Mouse (Mus musculus): ENCODE results near the gene Mmp23. TPM values are rescaled to one million over a fixed set of nuclear protein-coding genes. Genes with fewer than 3 reads are reported as not detected.

The Mmp23 gene
- polyA plus RNA-seq, 2 experiments: 2.8 to 5.4 TPM

DNA sequence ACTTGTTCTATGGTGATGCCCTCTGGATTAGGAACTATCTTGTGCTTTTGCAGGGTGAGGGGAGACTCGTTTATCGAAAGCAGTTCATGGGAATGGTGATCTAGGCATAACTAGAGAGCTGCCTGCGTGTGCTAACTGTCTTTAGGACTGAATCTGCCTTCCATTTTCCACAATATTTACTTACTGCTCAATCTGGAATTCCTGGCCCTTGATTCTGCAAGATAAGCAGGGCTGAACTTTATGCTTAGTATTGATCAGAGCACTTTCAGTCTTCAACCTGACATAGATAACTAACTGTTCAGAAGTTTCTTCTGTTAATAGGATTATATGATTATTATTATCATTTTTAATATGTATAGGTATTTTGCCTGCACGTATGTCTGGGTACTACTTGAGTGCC is 48.1 kb downstream of the Mmp23 start:
- no peak overlapping the region for H3K4me3 ChIP-seq (ENCODE audit: insufficient read depth in 1 of 2, low read depth in 2 of 2, low read length in 2 of 2)
- H3K4me2 ChIP-seq (ENCODE audit: low read depth): no peak overlapping the region
- H3K4me1 ChIP-seq (replicated peaks; ENCODE audit: control insufficient read depth in 2 of 2, insufficient read depth in 2 of 2, low read length in 1 of 2): peaks cover 14 to 17% of the 10 kb centered on the region in 2 experiments
- no peak overlapping the region for H3K27ac ChIP-seq
- ATAC-seq (ENCODE audit: insufficient read depth) (no peak), DNase-seq (ENCODE audit: low read depth in 3 of 3, low spot score in 3 of 3) (no peak)
- no peaks in the 10 kb centered on the region for H3K27me3 ChIP-seq (ENCODE audit: control insufficient read depth, insufficient read depth, low read length)
- H3K9ac ChIP-seq (replicated peaks): no peak overlapping the region
- 74% methylated on average over 4 of the region's 4 CpGs for WGBS (ENCODE audit: insufficient replicate concordance)
- peaks cover 5% of the 10 kb centered on the region for H3K36me3 ChIP-seq (replicated peaks; ENCODE audit: control insufficient read depth, insufficient read depth, low read depth)
- no peak for TF ChIP-seq CTCF (IDR thresholded peaks at IDR 0.05; ENCODE audit: low read depth)
- TF ChIP-seq EP300 (IDR thresholded peaks at IDR 0.05; ENCODE audit: low read depth): no peak
- H3K9me3 ChIP-seq (ENCODE audit: control insufficient read depth, low read length): no peaks in the 10 kb centered on the region

GRCm38 (mm10) chr4:155603801-155604200 is 49.4 kb downstream of the Mmp23 start:
- no peak for DNase-seq (ENCODE audit: low read depth in 3 of 3, low spot score in 3 of 3)
- 74% methylated on average over 6 of the region's 6 CpGs for WGBS (ENCODE audit: insufficient replicate concordance)
- Histone ChIP-seq H3K36me3 (replicated peaks; ENCODE audit: control insufficient read depth, insufficient read depth, low read depth) (peaks cover 3% of the 10 kb centered on the region; the same call in 1 of the 2 replicates), H3K4me3 (ENCODE audit: insufficient read depth in 1 of 2, low read depth in 2 of 2, low read length in 2 of 2) (no peak overlapping the region), H3K27me3 (ENCODE audit: control insufficient read depth, insufficient read depth, low read length) (no peaks in the 10 kb centered on the region), H3K4me2 (ENCODE audit: low read depth) (no peak overlapping the region), H3K4me1 (replicated peaks; ENCODE audit: control insufficient read depth in 2 of 2, insufficient read depth in 2 of 2, low read length in 1 of 2) (peaks cover 17 to 24% of the 10 kb centered on the region in 2 experiments), H3K27ac (no peak overlapping the region), H3K9ac (replicated peaks) (no peak overlapping the region), H3K9me3 (ENCODE audit: control insufficient read depth, low read length) (no peaks in the 10 kb centered on the region)
- ATAC-seq (ENCODE audit: insufficient read depth): no peak
- no peak for TF ChIP-seq CTCF (IDR thresholded peaks at IDR 0.05; ENCODE audit: low read depth)
- TF ChIP-seq EP300 (IDR thresholded peaks at IDR 0.05; ENCODE audit: low read depth): no peak

GRCm38 (mm10) chr4:155602753-155603152 is 50.4 kb downstream of the Mmp23 start:
- Histone ChIP-seq H3K36me3 (replicated peaks; ENCODE audit: control insufficient read depth, insufficient read depth, low read depth) (peaks cover 3% of the 10 kb centered on the region; the same call in 1 of the 2 replicates), H3K4me1 (replicated peaks; ENCODE audit: control insufficient read depth in 2 of 2, insufficient read depth in 2 of 2, low read length in 1 of 2) (peaks cover 19 to 29% of the 10 kb centered on the region in 2 experiments), H3K27ac (peak overlapping the region; percentile 30), H3K4me3 (ENCODE audit: insufficient read depth in 1 of 2, low read depth in 2 of 2, low read length in 2 of 2) (peak overlapping the region; percentile 72 to 84), H3K9me3 (ENCODE audit: control insufficient read depth, low read length) (no peaks in the 10 kb centered on the region), H3K27me3 (ENCODE audit: control insufficient read depth, insufficient read depth, low read length) (no peaks in the 10 kb centered on the region), H3K4me2 (ENCODE audit: low read depth) (peak overlapping the region; percentile 84), H3K9ac (replicated peaks) (peak overlapping the region; percentile 70)
- 4% methylated on average over 1 of the region's 1 CpGs for WGBS (ENCODE audit: insufficient replicate concordance)
- DNase-seq (ENCODE audit: low read depth in 3 of 3, low spot score in 3 of 3) (peak in 2 of 3 experiments; percentile 47 to 55), ATAC-seq (ENCODE audit: insufficient read depth) (no peak)
- TF ChIP-seq EP300 (IDR thresholded peaks at IDR 0.05; ENCODE audit: low read depth): peak; percentile 84
- TF ChIP-seq CTCF (IDR thresholded peaks at IDR 0.05; ENCODE audit: low read depth): no peak

DNA sequence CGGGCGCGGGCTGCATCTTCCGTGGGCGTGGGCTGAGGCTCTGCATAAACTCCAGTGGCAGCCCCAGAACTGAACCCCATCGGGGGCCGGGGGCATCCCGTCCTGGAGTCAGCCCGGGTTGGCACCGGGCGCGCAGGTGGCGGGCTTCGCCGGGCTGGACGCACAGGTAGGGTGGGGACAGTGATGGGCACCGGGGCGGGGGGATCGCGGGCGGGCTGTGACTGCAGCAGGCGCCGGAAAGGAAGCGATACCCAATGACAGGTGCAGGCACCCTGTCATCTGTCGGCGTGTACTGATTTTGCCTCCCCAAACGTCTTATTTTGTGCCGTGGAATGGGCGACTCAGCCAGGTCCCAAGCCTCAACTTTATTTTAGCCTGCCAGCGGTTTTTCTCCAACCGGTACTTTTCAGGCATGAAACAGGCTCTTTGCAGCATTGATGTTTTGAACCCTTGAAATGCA is 51.2 kb downstream of the Mmp23 start:
- Histone ChIP-seq H3K4me3 (ENCODE audit: insufficient read depth in 1 of 2, low read depth in 2 of 2, low read length in 2 of 2) (peak overlapping the region; percentile 72 to 84), H3K36me3 (replicated peaks; ENCODE audit: control insufficient read depth, insufficient read depth, low read depth) (peaks cover 3% of the 10 kb centered on the region; the same call in 1 of the 2 replicates), H3K9me3 (ENCODE audit: control insufficient read depth, low read length) (no peaks in the 10 kb centered on the region), H3K27ac (peak overlapping the region; percentile 80), H3K4me2 (ENCODE audit: low read depth) (peak overlapping the region; percentile 84), H3K27me3 (ENCODE audit: control insufficient read depth, insufficient read depth, low read length) (no peaks in the 10 kb centered on the region), H3K9ac (replicated peaks) (peak overlapping the region; percentile 70), H3K4me1 (replicated peaks; ENCODE audit: control insufficient read depth in 2 of 2, insufficient read depth in 2 of 2, low read length in 1 of 2) (peaks cover 23 to 29% of the 10 kb centered on the region in 2 experiments)
- ATAC-seq (ENCODE audit: insufficient read depth) (peak; percentile 14), DNase-seq (ENCODE audit: low read depth in 3 of 3, low spot score in 3 of 3) (no peak)
- WGBS (ENCODE audit: insufficient replicate concordance): under 1% methylated on average over 31 of the region's 31 CpGs
- no peak for TF ChIP-seq CTCF (IDR thresholded peaks at IDR 0.05; ENCODE audit: low read depth)
- TF ChIP-seq EP300 (IDR thresholded peaks at IDR 0.05; ENCODE audit: low read depth): no peak

DNA sequence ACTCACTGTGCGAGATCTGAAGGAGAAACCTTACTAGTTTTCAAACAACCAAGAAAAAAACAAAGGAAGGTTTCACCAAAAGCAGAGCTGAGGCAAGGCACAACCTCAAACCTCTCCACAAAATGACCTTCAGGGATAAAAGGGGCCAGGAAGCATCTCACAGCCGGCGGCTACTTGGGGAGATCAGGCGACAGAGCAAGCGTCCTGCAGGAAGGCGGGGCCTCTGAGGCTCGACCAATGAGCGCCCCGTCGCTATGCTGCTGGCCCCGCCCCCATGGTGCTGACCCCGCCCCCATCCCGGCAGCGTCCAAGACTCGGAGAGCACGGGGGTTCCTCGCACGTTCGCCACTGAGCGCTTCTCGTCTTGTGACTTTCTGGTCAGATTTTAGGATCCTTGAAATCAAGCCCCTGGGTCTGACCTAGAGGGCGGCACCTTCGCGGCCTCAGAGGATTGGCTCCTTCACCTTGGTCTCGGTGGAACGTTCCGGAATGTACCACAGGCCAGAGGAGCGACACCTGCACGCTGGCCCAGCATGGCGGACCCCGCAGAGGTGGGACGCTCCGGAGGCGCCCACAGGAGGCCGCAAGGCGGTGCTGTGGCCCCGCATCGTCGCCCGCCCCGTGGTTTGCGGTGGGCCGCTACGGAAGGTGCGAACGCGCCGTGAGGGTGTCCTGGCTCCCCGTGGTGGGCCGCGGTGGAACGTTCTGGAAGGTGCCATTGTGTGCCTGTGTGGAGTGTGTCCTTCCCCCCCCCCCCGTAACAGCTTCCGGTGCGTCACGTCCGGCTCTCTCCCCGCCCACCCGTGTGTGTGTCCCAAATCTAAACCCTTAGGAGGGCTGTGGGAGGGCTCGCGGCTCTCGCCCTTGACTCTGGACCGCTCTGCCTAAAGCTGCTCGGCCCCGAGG is 51.8 kb downstream of the Mmp23 start, which contains the start of gene Slc35e2:
Slc35e2 (plus strand) TSS at position 326 of the 906 bp plus-strand sequence.
- peak within 1 kb of the TSS; percentile 80 for H3K27ac ChIP-seq
- H3K9me3 ChIP-seq (ENCODE audit: control insufficient read depth, low read length): no peaks in the 10 kb centered on the region
- no peaks in the 10 kb centered on the region for H3K27me3 ChIP-seq (ENCODE audit: control insufficient read depth, insufficient read depth, low read length)
- TF ChIP-seq EP300 (IDR thresholded peaks at IDR 0.05; ENCODE audit: low read depth) (no peak; the same call in 1 of the 2 replicates), CTCF (IDR thresholded peaks at IDR 0.05; ENCODE audit: low read depth) (peak; percentile 46)
- peaks cover 27 to 35% of the 10 kb centered on the region in 2 experiments for H3K4me1 ChIP-seq (replicated peaks; ENCODE audit: control insufficient read depth in 2 of 2, insufficient read depth in 2 of 2, low read length in 1 of 2)
- H3K4me2 ChIP-seq (ENCODE audit: low read depth): peak within 1 kb of the TSS; percentile 84
- H3K36me3 ChIP-seq (replicated peaks; ENCODE audit: control insufficient read depth, insufficient read depth, low read depth): peaks cover 3% of the 10 kb centered on the region; the same call in 1 of the 2 replicates
- ATAC-seq (ENCODE audit: insufficient read depth) (peak; percentile 94), DNase-seq (ENCODE audit: low read depth in 3 of 3, low spot score in 3 of 3) (peak; percentile 87 to 91 (median 88))
- under 1% methylated on average over 63 of the region's 65 CpGs for WGBS (ENCODE audit: insufficient replicate concordance)
- H3K4me3 ChIP-seq (ENCODE audit: insufficient read depth in 1 of 2, low read depth in 2 of 2, low read length in 2 of 2): peak within 1 kb of the TSS; percentile 72 to 84
- H3K9ac ChIP-seq (replicated peaks): peak within 1 kb of the TSS; percentile 70

Other genes with a start within 250 kb of the Mmp23 start
- gene Cfap74, start 244.2 kb downstream of the Mmp23 start, polyA plus RNA-seq (2012; rRNA removed): 0.03 and 0.08 TPM in 2 replicates
- 0.08 TPM in 1 of 2 replicates, not detected in the other for gene Cfap74, start 244.2 kb downstream of the Mmp23 start, polyA plus RNA-seq (2014; fragmentation: Nextera tagmentation; extraction: Ambion mirVana)
- not detected in 2 replicates for gene Tmem52, start 184.3 kb downstream of the Mmp23 start, polyA plus RNA-seq (2012; rRNA removed)
- not detected in 2 replicates for gene Tmem52, start 184.3 kb downstream of the Mmp23 start, polyA plus RNA-seq (2014; fragmentation: Nextera tagmentation; extraction: Ambion mirVana)
- 92.8 and 127 TPM in 2 replicates for gene Gnb1, start 162.0 kb downstream of the Mmp23 start, polyA plus RNA-seq (2012; rRNA removed)
- gene Gnb1, start 162.0 kb downstream of the Mmp23 start, polyA plus RNA-seq (2014; fragmentation: Nextera tagmentation; extraction: Ambion mirVana): 98.7 and 108 TPM in 2 replicates
- gene Nadk, start 91.0 kb downstream of the Mmp23 start, polyA plus RNA-seq (2012; rRNA removed): 32.0 and 32.2 TPM in 2 replicates
- gene Nadk, start 91.0 kb downstream of the Mmp23 start, polyA plus RNA-seq (2014; fragmentation: Nextera tagmentation; extraction: Ambion mirVana): 40.2 and 48.4 TPM in 2 replicates
- gene Slc35e2, start 52.0 kb downstream of the Mmp23 start, polyA plus RNA-seq (2012; rRNA removed): 4.1 and 4.2 TPM in 2 replicates
- gene Slc35e2, start 52.0 kb downstream of the Mmp23 start, polyA plus RNA-seq (2014; fragmentation: Nextera tagmentation; extraction: Ambion mirVana): 6.7 and 7.9 TPM in 2 replicates
- gene Cdk11b, start 28.5 kb downstream of the Mmp23 start, polyA plus RNA-seq (2012; rRNA removed): 12.6 and 21.4 TPM in 2 replicates
- 16.3 and 19.4 TPM in 2 replicates for gene Cdk11b, start 28.5 kb downstream of the Mmp23 start, polyA plus RNA-seq (2014; fragmentation: Nextera tagmentation; extraction: Ambion mirVana)
- gene Gm10563, start 8.0 kb downstream of the Mmp23 start, polyA plus RNA-seq (2012; rRNA removed): not detected in 2 replicates
- not detected in 2 replicates for gene Gm10563, start 8.0 kb downstream of the Mmp23 start, polyA plus RNA-seq (2014; fragmentation: Nextera tagmentation; extraction: Ambion mirVana)
- 4.8 and 4.9 TPM in 2 replicates for gene Mib2, start 15.8 kb upstream of the Mmp23 start, polyA plus RNA-seq (2012; rRNA removed)
- gene Mib2, start 15.8 kb upstream of the Mmp23 start, polyA plus RNA-seq (2014; fragmentation: Nextera tagmentation; extraction: Ambion mirVana): 1.8 and 1.9 TPM in 2 replicates
- gene Fndc10, start 41.0 kb upstream of the Mmp23 start, polyA plus RNA-seq (2012; rRNA removed): 0.58 and 0.87 TPM in 2 replicates
- gene Fndc10, start 41.0 kb upstream of the Mmp23 start, polyA plus RNA-seq (2014; fragmentation: Nextera tagmentation; extraction: Ambion mirVana): 0.10 and 0.15 TPM in 2 replicates
- 38.6 and 39.5 TPM in 2 replicates for gene Ssu72, start 51.4 kb upstream of the Mmp23 start, polyA plus RNA-seq (2012; rRNA removed)
- gene Ssu72, start 51.4 kb upstream of the Mmp23 start, polyA plus RNA-seq (2014; fragmentation: Nextera tagmentation; extraction: Ambion mirVana): 53.9 and 56.9 TPM in 2 replicates
- 0.06 and 0.17 TPM in 2 replicates for gene Tmem240, start 81.4 kb upstream of the Mmp23 start, polyA plus RNA-seq (2012; rRNA removed)
- 0.06 TPM in 1 of 2 replicates, not detected in the other for gene Tmem240, start 81.4 kb upstream of the Mmp23 start, polyA plus RNA-seq (2014; fragmentation: Nextera tagmentation; extraction: Ambion mirVana)
- 28.7 and 41.8 TPM in 2 replicates for gene Atad3a, start 107.7 kb upstream of the Mmp23 start, polyA plus RNA-seq (2012; rRNA removed)
- 31.2 and 38.7 TPM in 2 replicates for gene Atad3a, start 107.7 kb upstream of the Mmp23 start, polyA plus RNA-seq (2014; fragmentation: Nextera tagmentation; extraction: Ambion mirVana)
- 0.13 and 0.15 TPM in 2 replicates for gene Vwa1, start 121.3 kb upstream of the Mmp23 start, polyA plus RNA-seq (2012; rRNA removed)
- 0.14 and 0.19 TPM in 2 replicates for gene Vwa1, start 121.3 kb upstream of the Mmp23 start, polyA plus RNA-seq (2014; fragmentation: Nextera tagmentation; extraction: Ambion mirVana)
- 0.28 and 0.32 TPM in 2 replicates for gene Tmem88b, start 132.5 kb upstream of the Mmp23 start, polyA plus RNA-seq (2012; rRNA removed)
- gene Tmem88b, start 132.5 kb upstream of the Mmp23 start, polyA plus RNA-seq (2014; fragmentation: Nextera tagmentation; extraction: Ambion mirVana): 0.04 and 0.11 TPM in 2 replicates
- 0.02 and 0.03 TPM in 2 replicates for gene Ankrd65, start 137.1 kb upstream of the Mmp23 start, polyA plus RNA-seq (2012; rRNA removed)
- not detected in 2 replicates for gene Ankrd65, start 137.1 kb upstream of the Mmp23 start, polyA plus RNA-seq (2014; fragmentation: Nextera tagmentation; extraction: Ambion mirVana)
- gene Mrpl20, start 149.5 kb upstream of the Mmp23 start, polyA plus RNA-seq (2012; rRNA removed): 41.6 and 62.8 TPM in 2 replicates
- 197 and 200 TPM in 2 replicates for gene Mrpl20, start 149.5 kb upstream of the Mmp23 start, polyA plus RNA-seq (2014; fragmentation: Nextera tagmentation; extraction: Ambion mirVana)
- 43.3 and 65.8 TPM in 2 replicates for gene Ccnl2, start 159.1 kb upstream of the Mmp23 start, polyA plus RNA-seq (2012; rRNA removed)
- gene Ccnl2, start 159.1 kb upstream of the Mmp23 start, polyA plus RNA-seq (2014; fragmentation: Nextera tagmentation; extraction: Ambion mirVana): 51.2 and 57.2 TPM in 2 replicates
- gene Aurkaip1, start 177.9 kb upstream of the Mmp23 start, polyA plus RNA-seq (2012; rRNA removed): 67.4 and 77.0 TPM in 2 replicates
- 117 and 120 TPM in 2 replicates for gene Aurkaip1, start 177.9 kb upstream of the Mmp23 start, polyA plus RNA-seq (2014; fragmentation: Nextera tagmentation; extraction: Ambion mirVana)
- 5.4 and 6.2 TPM in 2 replicates for gene Mxra8, start 186.3 kb upstream of the Mmp23 start, polyA plus RNA-seq (2012; rRNA removed)
- 3.9 and 4.9 TPM in 2 replicates for gene Mxra8, start 186.3 kb upstream of the Mmp23 start, polyA plus RNA-seq (2014; fragmentation: Nextera tagmentation; extraction: Ambion mirVana)
- 20.9 and 24.5 TPM in 2 replicates for gene Dvl1, start 194.0 kb upstream of the Mmp23 start, polyA plus RNA-seq (2012; rRNA removed)
- gene Dvl1, start 194.0 kb upstream of the Mmp23 start, polyA plus RNA-seq (2014; fragmentation: Nextera tagmentation; extraction: Ambion mirVana): 2.8 and 3.9 TPM in 2 replicates
- 0.08 and 0.09 TPM in 2 replicates for gene Tas1r3, start 210.0 kb upstream of the Mmp23 start, polyA plus RNA-seq (2012; rRNA removed)
- gene Tas1r3, start 210.0 kb upstream of the Mmp23 start, polyA plus RNA-seq (2014; fragmentation: Nextera tagmentation; extraction: Ambion mirVana): 0.04 and 0.06 TPM in 2 replicates
- gene Cptp, start 216.1 kb upstream of the Mmp23 start, polyA plus RNA-seq (2012; rRNA removed): 5.6 and 6.6 TPM in 2 replicates
- gene Cptp, start 216.1 kb upstream of the Mmp23 start, polyA plus RNA-seq (2014; fragmentation: Nextera tagmentation; extraction: Ambion mirVana): 7.6 and 9.4 TPM in 2 replicates
- gene Ints11, start 216.2 kb upstream of the Mmp23 start, polyA plus RNA-seq (2012; rRNA removed): 16.7 and 22.1 TPM in 2 replicates
- gene Ints11, start 216.2 kb upstream of the Mmp23 start, polyA plus RNA-seq (2014; fragmentation: Nextera tagmentation; extraction: Ambion mirVana): 34.0 and 34.6 TPM in 2 replicates
- 16.8 and 19.4 TPM in 2 replicates for gene Pusl1, start 238.4 kb upstream of the Mmp23 start, polyA plus RNA-seq (2012; rRNA removed)
- gene Pusl1, start 238.4 kb upstream of the Mmp23 start, polyA plus RNA-seq (2014; fragmentation: Nextera tagmentation; extraction: Ambion mirVana): 12.9 and 14.9 TPM in 2 replicates
- gene Acap3, start 238.4 kb upstream of the Mmp23 start, polyA plus RNA-seq (2012; rRNA removed): 9.4 and 9.6 TPM in 2 replicates
- 4.7 and 5.5 TPM in 2 replicates for gene Acap3, start 238.4 kb upstream of the Mmp23 start, polyA plus RNA-seq (2014; fragmentation: Nextera tagmentation; extraction: Ambion mirVana)